Mouse (Mus musculus): Measurements from ENCODE around the gene Lcn12. TPM values are rescaled to one million over a fixed set of nuclear protein-coding genes. Genes with fewer than 3 reads are reported as not detected.

The Lcn12 gene
- polyA plus RNA-seq, 1 experiment from 2014 or later, result not detected

GRCm38 (mm10) chr2:25500071-25500575 lies 6.4 kb upstream of the Lcn12 start:
- ATAC-seq (ENCODE audit: low FRiP score, low TSS enrichment), result peak; percentile 16; the same call in 1 of the 2 replicates
- no peak overlapping the region; the same call in 1 of the 2 replicates for H3K27ac ChIP-seq (ENCODE audit: low read depth, low read length)
- peaks cover 23% of the 10 kb centered on the region for H3K4me1 ChIP-seq (ENCODE audit: control insufficient read depth, insufficient read depth, low read length)
- peak overlapping the region; percentile 66 for H3K4me3 ChIP-seq (ENCODE audit: low read length)
- no peaks in the 10 kb centered on the region for H3K9me3 ChIP-seq (ENCODE audit: control insufficient read depth, low read length)
- no peaks in the 10 kb centered on the region for H3K27me3 ChIP-seq (ENCODE audit: control insufficient read depth, insufficient read depth, low read length)
- WGBS, result 72% methylated on average over 6 of the region's 6 CpGs
- H3K36me3 ChIP-seq (ENCODE audit: control insufficient read depth, insufficient read depth, low read length), result peaks cover 16% of the 10 kb centered on the region; the same call in 1 of the 2 replicates
- H3K9ac ChIP-seq (ENCODE audit: low read depth, low read length), result peak overlapping the region; percentile 59
- peak overlapping the region; percentile 46 for H3K4me2 ChIP-seq (replicated peaks; ENCODE audit: low read depth, low read length)

- 71% methylated on average over 15 of the region's 15 CpGs for WGBS
- no peak overlapping the region for H3K4me3 ChIP-seq (ENCODE audit: low read length)
- H3K4me1 ChIP-seq (ENCODE audit: control insufficient read depth, insufficient read depth, low read length), result peaks cover 23% of the 10 kb centered on the region
- no peak overlapping the region for H3K4me2 ChIP-seq (replicated peaks; ENCODE audit: low read depth, low read length)
- peaks cover 6% of the 10 kb centered on the region; the same call in 1 of the 2 replicates for H3K36me3 ChIP-seq (ENCODE audit: control insufficient read depth, insufficient read depth, low read length)
- no peak overlapping the region; the same call in 1 of the 2 replicates for H3K27ac ChIP-seq (ENCODE audit: low read depth, low read length)
- no peaks in the 10 kb centered on the region for H3K9me3 ChIP-seq (ENCODE audit: control insufficient read depth, low read length)
- ATAC-seq (ENCODE audit: low FRiP score, low TSS enrichment), result no peak
- no peaks in the 10 kb centered on the region for H3K27me3 ChIP-seq (ENCODE audit: control insufficient read depth, insufficient read depth, low read length)
- H3K9ac ChIP-seq (ENCODE audit: low read depth, low read length), result no peak overlapping the region
These were observed 5.1 kb upstream of the Lcn12 start for GRCm38 (mm10) chr2:25498622-25499478.

- Histone ChIP-seq H3K9me3 (ENCODE audit: control insufficient read depth, low read length) (no peaks in the 10 kb centered on the region), H3K9ac (ENCODE audit: low read depth, low read length) (peak overlapping the region; percentile 23; the same call in 1 of the 2 replicates), H3K27ac (ENCODE audit: low read depth, low read length) (peak overlapping the region; percentile 37; the same call in 1 of the 2 replicates), H3K36me3 (ENCODE audit: control insufficient read depth, insufficient read depth, low read length) (no peaks in the 10 kb centered on the region), H3K4me3 (ENCODE audit: low read length) (no peak overlapping the region), H3K4me2 (replicated peaks; ENCODE audit: low read depth, low read length) (no peak overlapping the region), H3K27me3 (ENCODE audit: control insufficient read depth, insufficient read depth, low read length) (no peaks in the 10 kb centered on the region), H3K4me1 (ENCODE audit: control insufficient read depth, insufficient read depth, low read length) (peaks cover 23% of the 10 kb centered on the region)
- WGBS, result 60% methylated on average over 6 of the region's 6 CpGs
- no peak for ATAC-seq (ENCODE audit: low FRiP score, low TSS enrichment)
These were observed 4.3 kb upstream of the Lcn12 start for GRCm38 (mm10) chr2:25497846-25498575.

- no peak overlapping the region for H3K9ac ChIP-seq (ENCODE audit: low read depth, low read length)
- WGBS, result 45% methylated on average over 4 of the region's 4 CpGs
- no peak overlapping the region for H3K4me3 ChIP-seq (ENCODE audit: low read length)
These were observed 2.8 kb upstream of the Lcn12 start for GRCm38 (mm10) chr2:25496462-25496861.

GRCm38 (mm10) chr2:25492988-25493387 lies 723 bp downstream of the Lcn12 start:
- no peaks in the 10 kb centered on the region for H3K36me3 ChIP-seq (ENCODE audit: control insufficient read depth, insufficient read depth, low read length)
- no peak overlapping the region for H3K4me3 ChIP-seq (ENCODE audit: low read length)
- WGBS, result 87% methylated on average over 5 of the region's 5 CpGs
- H3K9ac ChIP-seq (ENCODE audit: low read depth, low read length), result no peak overlapping the region
- H3K4me2 ChIP-seq (replicated peaks; ENCODE audit: low read depth, low read length), result no peak overlapping the region
- no peaks in the 10 kb centered on the region for H3K27me3 ChIP-seq (ENCODE audit: control insufficient read depth, insufficient read depth, low read length)
- no peak overlapping the region for H3K27ac ChIP-seq (ENCODE audit: low read depth, low read length)
- H3K4me1 ChIP-seq (ENCODE audit: control insufficient read depth, insufficient read depth, low read length), result 0 out of 2 replicates have a peak, but pooled peaks cover 8% of the 10 kb centered on the region
- no peak for ATAC-seq (ENCODE audit: low FRiP score, low TSS enrichment)
- H3K9me3 ChIP-seq (ENCODE audit: control insufficient read depth, low read length), result no peaks in the 10 kb centered on the region

More at GRCm38 (mm10) chr2:25496462-25496861, 2.8 kb upstream of the Lcn12 start:
- Histone ChIP-seq H3K27me3 (ENCODE audit: control insufficient read depth, insufficient read depth, low read length) (no peaks in the 10 kb centered on the region), H3K9me3 (ENCODE audit: control insufficient read depth, low read length) (no peaks in the 10 kb centered on the region), H3K4me2 (replicated peaks; ENCODE audit: low read depth, low read length) (no peak overlapping the region), H3K36me3 (ENCODE audit: control insufficient read depth, insufficient read depth, low read length) (no peaks in the 10 kb centered on the region), H3K27ac (ENCODE audit: low read depth, low read length) (no peak overlapping the region), H3K4me1 (ENCODE audit: control insufficient read depth, insufficient read depth, low read length) (peaks cover 18% of the 10 kb centered on the region)
- no peak for ATAC-seq (ENCODE audit: low FRiP score, low TSS enrichment)

- H3K9ac ChIP-seq (ENCODE audit: low read depth, low read length), result no peak overlapping the region
- no peaks in the 10 kb centered on the region for H3K27me3 ChIP-seq (ENCODE audit: control insufficient read depth, insufficient read depth, low read length)
- ATAC-seq (ENCODE audit: low FRiP score, low TSS enrichment), result no peak
- no peaks in the 10 kb centered on the region for H3K4me1 ChIP-seq (ENCODE audit: control insufficient read depth, insufficient read depth, low read length)
- no peak overlapping the region for H3K4me3 ChIP-seq (ENCODE audit: low read length)
- H3K27ac ChIP-seq (ENCODE audit: low read depth, low read length), result no peak overlapping the region
- H3K4me2 ChIP-seq (replicated peaks; ENCODE audit: low read depth, low read length), result no peak overlapping the region
- H3K9me3 ChIP-seq (ENCODE audit: control insufficient read depth, low read length), result no peaks in the 10 kb centered on the region
- no peaks in the 10 kb centered on the region for H3K36me3 ChIP-seq (ENCODE audit: control insufficient read depth, insufficient read depth, low read length)
- 85% methylated on average over 7 of the region's 7 CpGs for WGBS
These were observed 5.0 kb downstream of the Lcn12 start for GRCm38 (mm10) chr2:25488671-25489068.

- Histone ChIP-seq H3K4me2 (replicated peaks; ENCODE audit: low read depth, low read length) (no peak overlapping the region), H3K4me3 (ENCODE audit: low read length) (no peak overlapping the region), H3K9ac (ENCODE audit: low read depth, low read length) (no peak overlapping the region), H3K27me3 (ENCODE audit: control insufficient read depth, insufficient read depth, low read length) (no peaks in the 10 kb centered on the region), H3K36me3 (ENCODE audit: control insufficient read depth, insufficient read depth, low read length) (no peaks in the 10 kb centered on the region), H3K9me3 (ENCODE audit: control insufficient read depth, low read length) (no peaks in the 10 kb centered on the region), H3K27ac (ENCODE audit: low read depth, low read length) (no peak overlapping the region), H3K4me1 (ENCODE audit: control insufficient read depth, insufficient read depth, low read length) (no peaks in the 10 kb centered on the region)
- 77% methylated on average over 6 of the region's 6 CpGs for WGBS
- ATAC-seq (ENCODE audit: low FRiP score, low TSS enrichment), result no peak
These were observed 5.6 kb downstream of the Lcn12 start for GRCm38 (mm10) chr2:25487965-25488670.

GRCm38 (mm10) chr2:25484901-25485647 lies 8.6 kb downstream of the Lcn12 start:
- ATAC-seq (ENCODE audit: low FRiP score, low TSS enrichment), result no peak
- Histone ChIP-seq H3K4me3 (ENCODE audit: low read length) (no peak overlapping the region), H3K9ac (ENCODE audit: low read depth, low read length) (no peak overlapping the region), H3K36me3 (ENCODE audit: control insufficient read depth, insufficient read depth, low read length) (no peaks in the 10 kb centered on the region), H3K4me2 (replicated peaks; ENCODE audit: low read depth, low read length) (no peak overlapping the region), H3K4me1 (ENCODE audit: control insufficient read depth, insufficient read depth, low read length) (no peaks in the 10 kb centered on the region), H3K27ac (ENCODE audit: low read depth, low read length) (no peak overlapping the region), H3K27me3 (ENCODE audit: control insufficient read depth, insufficient read depth, low read length) (no peaks in the 10 kb centered on the region), H3K9me3 (ENCODE audit: control insufficient read depth, low read length) (no peaks in the 10 kb centered on the region)
- 66% methylated on average over 11 of the region's 11 CpGs for WGBS

Data from kidney, embryonic 14.5 days (tissue).